Mouse (Mus musculus): ENCODE results near the gene Obp2a. TPM values are rescaled to one million over a fixed set of nuclear protein-coding genes. Genes with fewer than 3 reads are reported as not detected.
"Not testable (repeated sequence)": the region's sequence is repeated elsewhere in the genome, so short reads cannot be mapped to it uniquely, and the experiment has no call there.

Obp2a gene
- polyA plus RNA-seq, 1 experiment from 2014 or later, result not detected

DNA sequence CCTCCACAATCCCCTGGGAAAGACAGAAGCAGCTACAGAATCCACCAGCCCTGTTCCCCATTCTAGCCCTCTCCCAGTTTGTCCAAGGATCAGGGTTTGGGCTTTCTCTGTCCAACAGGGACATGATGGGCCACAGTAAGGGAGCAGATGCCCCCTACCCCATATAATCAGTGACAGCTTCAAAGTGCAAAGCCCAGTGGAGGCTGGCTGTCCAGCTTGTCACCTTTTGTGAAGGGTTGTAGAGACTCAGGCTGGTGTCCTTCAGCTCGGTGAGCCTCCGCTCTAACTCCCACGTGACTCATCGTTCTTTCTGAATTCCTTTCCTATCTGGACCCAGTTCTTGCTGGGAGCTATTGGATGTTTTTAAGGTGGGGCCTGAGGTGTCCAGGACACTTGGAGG, 3.9 kb downstream of the Obp2a start:
- Histone ChIP-seq H3K4me1 (replicated peaks; ENCODE audit: control insufficient read depth, insufficient read depth, low read length) (peaks cover 9% of the 10 kb centered on the region), H3K9me3 (ENCODE audit: control insufficient read depth, low read length) (no peaks in the 10 kb centered on the region), H3K9ac (replicated peaks; ENCODE audit: low read depth, low read length) (no peak overlapping the region), H3K36me3 (ENCODE audit: control insufficient read depth, insufficient read depth) (no peaks in the 10 kb centered on the region), H3K4me2 (ENCODE audit: low read length) (no peak overlapping the region), H3K4me3 (replicated peaks; ENCODE audit: low read length) (no peak overlapping the region), H3K27me3 (replicated peaks; ENCODE audit: control insufficient read depth, insufficient read depth, low read length) (no peaks in the 10 kb centered on the region), H3K27ac (ENCODE audit: low read length) (no peak overlapping the region)
- no peak for ATAC-seq
- 92% methylated on average over 4 of the region's 4 CpGs for WGBS

DNA sequence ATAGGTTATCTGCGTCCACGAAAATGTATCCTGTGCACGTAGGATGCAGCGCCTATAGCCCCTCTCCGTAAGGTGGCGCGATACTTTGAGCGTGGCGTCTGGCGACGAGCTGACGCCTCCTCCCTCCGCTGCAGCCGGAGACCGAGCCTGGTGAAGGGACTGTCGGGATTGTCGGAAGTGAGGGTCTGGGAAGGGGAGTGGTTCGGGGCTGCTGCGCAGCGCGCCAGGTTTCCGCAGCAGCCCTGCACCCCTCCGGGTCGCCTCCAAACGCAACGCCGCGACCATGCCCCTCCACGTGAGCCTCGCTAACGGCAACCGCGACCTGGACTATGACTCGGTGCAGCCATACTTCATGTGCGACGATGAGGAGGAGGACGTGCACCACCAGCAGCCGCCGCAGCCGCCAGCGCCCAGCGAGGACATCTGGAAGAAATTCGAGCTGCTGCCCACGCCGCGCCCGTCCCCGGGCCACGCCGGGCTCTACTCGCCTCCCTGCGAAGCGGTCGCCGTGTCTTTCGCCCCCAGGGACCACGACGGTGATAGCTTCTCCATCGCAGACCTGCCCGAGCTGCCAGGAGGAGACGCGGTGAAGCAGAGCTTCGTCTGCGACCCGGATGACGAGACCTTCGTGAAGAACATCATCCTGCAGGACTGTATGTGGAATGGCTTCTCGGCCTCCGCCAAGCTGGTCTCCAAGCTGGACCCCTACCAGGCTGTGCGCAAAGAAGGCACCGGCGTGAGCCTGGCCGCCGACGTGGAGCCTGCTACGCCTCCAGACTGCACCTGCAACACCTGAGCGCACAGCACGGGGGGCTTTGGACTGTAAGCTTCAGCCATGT, 7.0 kb downstream of the Obp2a start, which contains the start of gene Bmyc:
Bmyc (plus strand) TSS at position 97 of the 839 bp plus-strand sequence.
- no peaks in the 10 kb centered on the region for H3K9me3 ChIP-seq (ENCODE audit: control insufficient read depth, low read length)
- H3K27me3 ChIP-seq (replicated peaks; ENCODE audit: control insufficient read depth, insufficient read depth, low read length), result no peaks in the 10 kb centered on the region
- peak within 1 kb of the TSS; percentile 69 for H3K9ac ChIP-seq (replicated peaks; ENCODE audit: low read depth, low read length)
- no peaks in the 10 kb centered on the region for H3K36me3 ChIP-seq (ENCODE audit: control insufficient read depth, insufficient read depth)
- ATAC-seq, result peak; percentile 98
- peak within 1 kb of the TSS; percentile 84 for H3K27ac ChIP-seq (ENCODE audit: low read length)
- peak within 1 kb of the TSS; percentile 68 for H3K4me2 ChIP-seq (ENCODE audit: low read length)
- peaks cover 19% of the 10 kb centered on the region for H3K4me1 ChIP-seq (replicated peaks; ENCODE audit: control insufficient read depth, insufficient read depth, low read length)
- WGBS, result under 1% methylated on average over 77 of the region's 78 CpGs
- H3K4me3 ChIP-seq (replicated peaks; ENCODE audit: low read length), result peak within 1 kb of the TSS; percentile 90

DNA sequence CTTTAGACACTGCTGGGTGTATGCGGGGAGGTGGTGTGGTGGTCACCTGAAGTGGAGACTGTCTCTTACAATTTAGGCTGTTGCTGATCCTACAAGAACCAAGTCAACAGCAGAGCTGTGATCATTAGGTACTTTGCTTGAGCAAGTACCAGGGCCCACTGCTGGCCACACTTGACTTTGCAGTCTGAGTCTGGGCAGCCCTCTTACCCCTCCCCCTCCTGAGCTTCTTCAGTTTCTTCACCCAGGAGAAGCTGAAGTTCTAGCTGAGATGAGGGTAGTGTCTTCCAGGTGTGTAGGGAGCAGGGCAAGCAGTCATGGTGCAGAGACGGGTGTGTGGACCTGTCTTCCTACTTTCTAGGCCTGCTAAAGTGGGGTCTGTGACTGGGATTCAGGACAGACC, 8.3 kb downstream of the Obp2a start:
- WGBS, result 87% methylated on average over 2 of the region's 2 CpGs

DNA sequence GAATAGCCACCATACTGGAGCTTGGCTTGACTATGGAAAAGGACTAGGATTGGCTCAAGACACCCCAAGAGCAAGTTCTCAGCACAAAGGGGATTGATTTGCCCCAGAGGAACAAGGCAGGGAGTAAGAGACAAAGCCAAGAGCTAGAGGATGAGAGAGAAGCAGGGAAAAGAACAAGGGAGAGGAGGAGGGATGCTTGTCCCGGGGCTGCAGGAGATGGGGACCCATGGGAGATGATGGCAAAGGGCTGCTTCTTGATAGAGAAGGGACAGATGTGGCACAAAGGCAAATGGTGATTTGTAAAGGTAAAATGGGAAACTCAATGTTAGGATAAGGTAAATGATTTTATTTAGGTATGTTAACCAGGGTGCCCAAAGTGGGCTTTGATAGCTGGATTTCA, 9.2 kb downstream of the Obp2a start:
- peaks cover 19% of the 10 kb centered on the region for H3K4me1 ChIP-seq (replicated peaks; ENCODE audit: control insufficient read depth, insufficient read depth, low read length)
- not testable (repeated sequence) for H3K4me2 ChIP-seq (ENCODE audit: low read length)

More for the DNA sequence above, 8.3 kb downstream of the Obp2a start:
- ATAC-seq, result no peak
- Histone ChIP-seq H3K4me2 (ENCODE audit: low read length) (peak overlapping the region; percentile 46), H3K27me3 (replicated peaks; ENCODE audit: control insufficient read depth, insufficient read depth, low read length) (no peaks in the 10 kb centered on the region), H3K4me3 (replicated peaks; ENCODE audit: low read length) (0 out of 2 replicates have a peak overlapping the region, but pooled peaks have one; percentile 15), H3K4me1 (replicated peaks; ENCODE audit: control insufficient read depth, insufficient read depth, low read length) (peaks cover 19% of the 10 kb centered on the region), H3K27ac (ENCODE audit: low read length) (no peak overlapping the region), H3K9me3 (ENCODE audit: control insufficient read depth, low read length) (no peaks in the 10 kb centered on the region), H3K36me3 (ENCODE audit: control insufficient read depth, insufficient read depth) (no peaks in the 10 kb centered on the region), H3K9ac (replicated peaks; ENCODE audit: low read depth, low read length) (no peak overlapping the region)

DNA sequence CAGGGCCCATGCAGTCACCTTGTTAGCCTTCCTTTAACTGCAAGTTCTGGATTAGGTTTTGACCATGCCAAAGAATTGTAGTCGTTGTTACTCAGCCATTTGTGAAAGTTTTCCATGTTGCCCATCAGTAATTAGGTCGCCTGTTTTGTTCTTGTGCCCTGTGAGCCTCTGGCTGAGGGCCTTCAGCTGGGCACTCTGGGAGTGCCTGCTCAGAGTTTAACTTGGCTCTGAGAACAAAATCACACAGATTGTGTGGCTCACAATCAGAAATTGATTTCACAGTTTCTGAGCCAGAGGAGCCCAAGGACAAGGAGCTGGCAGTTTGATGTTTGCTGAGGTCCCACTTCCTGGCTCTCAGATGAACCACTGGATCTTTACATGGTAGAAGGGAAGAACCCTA, 9.9 kb downstream of the Obp2a start:
- H3K27me3 ChIP-seq (replicated peaks; ENCODE audit: control insufficient read depth, insufficient read depth, low read length); H3K9ac ChIP-seq (replicated peaks; ENCODE audit: low read depth, low read length); H3K36me3 ChIP-seq (ENCODE audit: control insufficient read depth, insufficient read depth); H3K9me3 ChIP-seq (ENCODE audit: control insufficient read depth, low read length); ATAC-seq; H3K4me2 ChIP-seq (ENCODE audit: low read length); H3K27ac ChIP-seq (ENCODE audit: low read length); H3K4me3 ChIP-seq (replicated peaks; ENCODE audit: low read length): not testable (repeated sequence)
- H3K4me1 ChIP-seq (replicated peaks; ENCODE audit: control insufficient read depth, insufficient read depth, low read length), result peaks cover 19% of the 10 kb centered on the region
- 56% methylated on average over 2 of the region's 2 CpGs for WGBS

More for the DNA sequence above, 9.2 kb downstream of the Obp2a start:
- H3K36me3 ChIP-seq (ENCODE audit: control insufficient read depth, insufficient read depth); H3K9ac ChIP-seq (replicated peaks; ENCODE audit: low read depth, low read length); H3K4me3 ChIP-seq (replicated peaks; ENCODE audit: low read length); ATAC-seq; H3K27me3 ChIP-seq (replicated peaks; ENCODE audit: control insufficient read depth, insufficient read depth, low read length); H3K9me3 ChIP-seq (ENCODE audit: control insufficient read depth, low read length); H3K27ac ChIP-seq (ENCODE audit: low read length): not testable (repeated sequence)
- 88% methylated on average over 1 of the region's 1 CpGs for WGBS

DNA sequence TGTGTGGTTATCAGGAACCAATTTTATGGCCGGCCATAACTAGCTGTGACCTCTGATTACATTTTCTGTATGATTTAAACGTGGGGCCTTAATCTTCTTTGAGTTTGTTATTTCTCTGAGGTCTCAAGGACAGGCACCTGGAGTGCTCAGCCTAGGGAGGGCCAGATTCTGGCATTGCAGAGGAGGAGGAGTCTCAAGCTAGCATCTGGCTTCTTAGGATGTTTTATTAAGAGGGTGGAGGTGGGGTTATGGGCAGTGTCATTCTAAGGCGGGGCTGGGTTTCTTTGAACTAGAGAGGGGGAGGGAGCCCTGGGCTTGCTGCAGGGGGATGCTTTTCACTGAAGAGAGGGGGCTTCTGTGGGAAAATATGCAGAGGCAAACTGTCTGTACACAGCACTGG, 11.8 kb downstream of the Obp2a start:
- not testable (repeated sequence) for H3K27me3 ChIP-seq (replicated peaks; ENCODE audit: control insufficient read depth, insufficient read depth, low read length); H3K4me3 ChIP-seq (replicated peaks; ENCODE audit: low read length); H3K9ac ChIP-seq (replicated peaks; ENCODE audit: low read depth, low read length); H3K9me3 ChIP-seq (ENCODE audit: control insufficient read depth, low read length); H3K27ac ChIP-seq (ENCODE audit: low read length); ATAC-seq; H3K36me3 ChIP-seq (ENCODE audit: control insufficient read depth, insufficient read depth); H3K4me2 ChIP-seq (ENCODE audit: low read length)
- H3K4me1 ChIP-seq (replicated peaks; ENCODE audit: control insufficient read depth, insufficient read depth, low read length), result peaks cover 19% of the 10 kb centered on the region
- WGBS, result 31% methylated on average over 3 of the region's 3 CpGs

DNA sequence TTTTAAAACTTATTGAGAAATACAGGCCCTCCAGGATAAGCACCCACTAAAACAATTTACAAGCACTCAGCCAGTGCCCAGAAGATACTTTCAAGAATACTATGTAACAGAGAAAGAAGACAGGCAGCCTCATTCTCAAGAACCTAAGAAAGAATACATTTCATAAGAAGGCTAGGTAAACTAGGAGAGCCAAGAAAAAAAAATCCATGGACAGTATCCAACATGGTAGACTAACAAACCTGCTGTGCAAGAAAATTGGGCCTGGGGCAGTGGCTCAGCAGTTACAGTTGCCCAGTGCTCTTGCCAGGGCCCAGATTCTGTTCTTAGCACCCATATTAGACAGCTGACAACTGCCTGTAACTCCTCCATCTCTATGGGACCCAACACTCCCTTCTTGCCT, 17.4 kb downstream of the Obp2a start:
- no peak for ATAC-seq
- Histone ChIP-seq H3K4me1 (replicated peaks; ENCODE audit: control insufficient read depth, insufficient read depth, low read length) (no peaks in the 10 kb centered on the region), H3K36me3 (ENCODE audit: control insufficient read depth, insufficient read depth) (no peaks in the 10 kb centered on the region), H3K27me3 (replicated peaks; ENCODE audit: control insufficient read depth, insufficient read depth, low read length) (no peaks in the 10 kb centered on the region), H3K27ac (ENCODE audit: low read length) (no peak overlapping the region), H3K9ac (replicated peaks; ENCODE audit: low read depth, low read length) (no peak overlapping the region), H3K4me2 (ENCODE audit: low read length) (no peak overlapping the region), H3K4me3 (replicated peaks; ENCODE audit: low read length) (no peak overlapping the region), H3K9me3 (ENCODE audit: control insufficient read depth, low read length) (no peaks in the 10 kb centered on the region)

DNA sequence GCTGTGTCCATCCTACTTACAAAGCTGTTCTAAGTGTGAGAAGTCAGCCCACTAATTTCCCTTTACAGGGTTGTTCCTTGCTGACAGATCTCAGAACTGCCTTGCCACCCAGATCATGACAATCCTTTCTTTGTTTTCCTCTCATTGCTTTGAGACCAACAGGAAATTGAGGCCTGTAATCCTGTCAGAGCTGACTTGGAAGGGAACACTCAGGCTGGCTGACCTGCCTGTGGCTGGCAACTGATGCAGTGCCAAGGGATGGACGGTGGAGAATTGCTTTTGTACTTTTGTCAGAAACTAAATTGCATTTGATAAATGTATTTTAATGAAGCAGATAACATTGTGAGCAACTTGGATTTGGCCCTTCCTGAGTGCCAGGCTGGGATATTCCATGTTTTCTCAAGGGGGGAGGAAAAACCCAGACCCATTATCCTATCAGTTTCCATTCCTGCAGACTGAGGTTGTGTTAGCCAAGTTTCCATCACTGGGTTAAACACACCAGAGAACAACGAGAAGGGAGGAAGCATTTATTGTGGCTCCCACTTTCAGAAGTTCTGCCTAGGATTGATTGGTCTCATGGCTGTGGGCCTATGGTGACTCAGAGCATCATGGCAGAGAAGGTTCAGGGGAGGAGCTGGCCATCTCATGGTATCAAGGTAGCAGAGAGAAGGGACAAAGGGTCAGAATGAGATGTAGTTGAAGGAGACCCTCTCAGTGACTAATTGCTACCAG, 33.5 kb downstream of the Obp2a start:
- H3K36me3 ChIP-seq (ENCODE audit: control insufficient read depth, insufficient read depth), result no peaks in the 10 kb centered on the region
- H3K4me1 ChIP-seq (replicated peaks; ENCODE audit: control insufficient read depth, insufficient read depth, low read length), result no peaks in the 10 kb centered on the region
- H3K27ac ChIP-seq (ENCODE audit: low read length), result no peak overlapping the region
- WGBS, result 60% methylated on average over 2 of the region's 2 CpGs
- ATAC-seq, result no peak
- no peak overlapping the region for H3K4me2 ChIP-seq (ENCODE audit: low read length)
- H3K4me3 ChIP-seq (replicated peaks; ENCODE audit: low read length), result no peak overlapping the region
- H3K9ac ChIP-seq (replicated peaks; ENCODE audit: low read depth, low read length), result no peak overlapping the region
- H3K9me3 ChIP-seq (ENCODE audit: control insufficient read depth, low read length), result no peaks in the 10 kb centered on the region
- no peaks in the 10 kb centered on the region for H3K27me3 ChIP-seq (replicated peaks; ENCODE audit: control insufficient read depth, insufficient read depth, low read length)

DNA sequence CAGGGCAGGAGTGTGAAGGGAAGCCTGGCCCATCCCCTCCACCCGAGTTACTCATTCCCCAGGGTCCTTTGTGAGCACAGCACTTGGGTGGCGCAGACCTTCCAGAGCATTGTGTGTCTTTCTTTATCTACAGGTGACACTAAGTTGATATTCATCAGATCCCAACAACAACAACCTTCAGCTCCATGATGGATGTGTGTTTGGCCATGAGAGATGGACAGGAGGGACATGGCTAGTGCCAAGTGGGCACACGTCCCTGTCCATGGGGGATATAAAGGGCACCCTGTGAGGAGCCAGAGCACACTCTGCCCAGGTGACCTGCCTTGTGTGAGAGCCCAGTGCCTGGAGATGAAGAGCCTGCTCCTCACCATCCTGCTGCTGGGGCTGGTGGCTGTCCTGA, 36.9 kb downstream of the Obp2a start, which contains the start of gene Obp2b:
Obp2b (plus strand) TSS at position 301 of the 400 bp plus-strand sequence.
- not testable (repeated sequence) for H3K27me3 ChIP-seq (replicated peaks; ENCODE audit: control insufficient read depth, insufficient read depth, low read length); ATAC-seq; H3K4me2 ChIP-seq (ENCODE audit: low read length); H3K27ac ChIP-seq (ENCODE audit: low read length); H3K36me3 ChIP-seq (ENCODE audit: control insufficient read depth, insufficient read depth); H3K4me3 ChIP-seq (replicated peaks; ENCODE audit: low read length); H3K4me1 ChIP-seq (replicated peaks; ENCODE audit: control insufficient read depth, insufficient read depth, low read length); H3K9me3 ChIP-seq (ENCODE audit: control insufficient read depth, low read length); H3K9ac ChIP-seq (replicated peaks; ENCODE audit: low read depth, low read length)
- WGBS, result 81% methylated on average over 3 of the region's 3 CpGs
